Mouse (Mus musculus) lung, adult 2 months (tissue): ENCODE data around the gene Ada.

Source experiments
- CTCF ChIP-seq: fragments of 200-500 bp; IDR thresholded peaks from 2 replicates; pipeline ENCODE4 v1.5.1; 2011; ENCODE audit warnings: mild to moderate bottlenecking, low read length, control low read depth; ENCODE audit not compliant: insufficient read depth
- POLR2A ChIP-seq: fragments of 200-500 bp; IDR thresholded peaks from 2 replicates; pipeline ENCODE4 v1.6.1; 2011; ENCODE audit warnings: low read depth, mild to moderate bottlenecking, control low read depth, low read length, borderline replicate concordance; ENCODE audit errors: extremely low read depth

DNA sequence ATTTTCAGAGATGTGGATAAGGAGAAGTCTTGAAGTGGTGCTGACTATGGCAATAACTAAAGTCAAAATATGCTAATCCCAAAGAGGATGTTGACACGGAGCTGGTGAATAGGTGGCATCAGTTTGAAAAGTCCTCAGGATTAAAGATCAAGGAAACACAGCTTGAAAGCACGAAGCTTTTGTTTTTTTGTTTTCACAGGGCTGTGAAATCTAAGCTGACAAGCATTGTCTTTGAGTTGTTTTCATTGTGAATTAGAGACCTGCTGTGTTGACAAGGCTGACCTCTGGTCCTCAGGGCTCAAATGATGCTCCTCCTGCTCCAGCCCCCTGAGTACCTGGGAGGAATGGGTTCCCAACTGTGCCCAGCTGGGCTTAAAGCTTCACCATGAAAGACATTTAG is 27.0 kb upstream of the Ada start:
- TF ChIP-seq CTCF (no peak), POLR2A (no peak)
